Mouse (Mus musculus) embryonic facial prominence, embryonic 14.5 days (tissue): ENCODE results near the gene Stil. TPM values are rescaled to one million over a fixed set of nuclear protein-coding genes. Genes with fewer than 3 reads are reported as not detected.

Experiments used
- ATAC-seq: fragments of 200-750 bp; cut with Nextera tagmentation; 2 replicates; pipeline ENCODE4 v1.8.0; 2017; ENCODE audit warnings: low read depth, moderate number of reproducible peaks, moderate TSS enrichment
- DNase-seq: peaks from one replicate; pipeline ENCODE4 v3.0.0-alpha.2; 2015; ENCODE audit warnings: low spot score
- H3K27ac ChIP-seq: fragments of 300-500 bp; sonication (generic); replicated peaks from 2 replicates; pipeline ENCODE4 v1.5.1; 2014; ENCODE audit warnings: low read depth, mild to moderate bottlenecking, low read length, moderate library complexity
- H3K27me3 ChIP-seq: fragments of 300-500 bp; sonication (generic); replicated peaks from 2 replicates; pipeline ENCODE4 v1.6.1; 2014; ENCODE audit warnings: low read length; ENCODE audit not compliant: control insufficient read depth, insufficient read depth
- H3K36me3 ChIP-seq: fragments of 300-500 bp; sonication (generic); 2 replicates; pipeline ENCODE4 v1.6.1; 2014; ENCODE audit warnings: low read length, mixed read lengths; ENCODE audit not compliant: control insufficient read depth, insufficient read depth
- H3K4me1 ChIP-seq: fragments of 300-500 bp; sonication (generic); 2 replicates; pipeline ENCODE4 v1.6.1; 2014; ENCODE audit warnings: antibody characterized with exemption, low read length; ENCODE audit not compliant: control insufficient read depth, insufficient read depth
- H3K4me2 ChIP-seq: fragments of 300-500 bp; sonication (generic); 2 replicates; pipeline ENCODE4 v1.6.1; 2014; ENCODE audit warnings: low read depth, mild to moderate bottlenecking, low read length, moderate library complexity, mixed read lengths
- H3K4me3 ChIP-seq: fragments of 300-500 bp; sonication (generic); 2 replicates; pipeline ENCODE4 v1.5.1; 2014; ENCODE audit warnings: low read depth, mild to moderate bottlenecking, low read length
- H3K9ac ChIP-seq: fragments of 300-500 bp; sonication (generic); 2 replicates; pipeline ENCODE4 v1.6.1; 2014; ENCODE audit warnings: low read depth, mild to moderate bottlenecking, low read length, moderate library complexity, mixed read lengths
- H3K9me3 ChIP-seq: fragments of 300-500 bp; sonication (generic); 2 replicates; pipeline ENCODE4 v1.6.1; 2016; ENCODE audit warnings: low read length; ENCODE audit not compliant: control insufficient read depth
- whole genome bisulfite sequencing: fragments of 180-500 bp; shearing (Covaris S2); extraction: QIAGEN DNeasy Blood & Tissue Kit; methylation state at CpG from one replicate; pipeline ENCODE4 v1.1.7; 2014; 5-methylcytosine and 5-hydroxymethylcytosine counted together
- polyA plus RNA-seq: library from polyadenylated mRNA; unstranded; fragments of >200 nt; fragmentation: Nextera tagmentation; extraction: Ambion mirVana; gene quantifications from 2 replicates; pipeline ENCODE4 v1.2.1, GENCODE M21; 2014

Gene Stil
- polyA plus RNA-seq, 1 experiment from 2014 or later, result 11.8 TPM

GRCm38 (mm10) chr4:115079821-115080349, 79.9 kb downstream of the Stil start:
- Histone ChIP-seq H3K27ac (no peak overlapping the region), H3K4me1 (0 out of 2 replicates have a peak, but pooled peaks cover 6% of the 10 kb centered on the region), H3K36me3 (no peaks in the 10 kb centered on the region), H3K27me3 (no peaks in the 10 kb centered on the region), H3K4me3 (no peak overlapping the region), H3K9me3 (no peaks in the 10 kb centered on the region), H3K4me2 (no peak overlapping the region), H3K9ac (no peak overlapping the region)
- DNase-seq (no peak), ATAC-seq (no peak; the same call in 1 of the 2 replicates)
- 33% methylated on average over 4 of the region's 5 CpGs for WGBS

- no peak for DNase-seq
Observed at GRCm38 (mm10) chr4:115083031-115083430, 83.1 kb downstream of the Stil start.

GRCm38 (mm10) chr4:115085522-115086095, 85.7 kb downstream of the Stil start:
- Histone ChIP-seq H3K36me3 (no peaks in the 10 kb centered on the region), H3K9ac (no peak overlapping the region), H3K4me3 (no peak overlapping the region), H3K27me3 (peaks cover 13% of the 10 kb centered on the region; the same call in 1 of the 2 replicates), H3K9me3 (no peaks in the 10 kb centered on the region), H3K4me1 (no peaks in the 10 kb centered on the region), H3K4me2 (no peak overlapping the region), H3K27ac (no peak overlapping the region)
- 19% methylated on average over 6 of the region's 6 CpGs for WGBS
- no peak for DNase-seq
- 0 out of 2 replicates have a peak, but pooled peaks have one; percentile 38 for ATAC-seq

More at GRCm38 (mm10) chr4:115083031-115083430, 83.1 kb downstream of the Stil start:
- no peak for ATAC-seq
- H3K9me3 ChIP-seq, result no peaks in the 10 kb centered on the region
- H3K27ac ChIP-seq, result no peak overlapping the region
- no peak overlapping the region for H3K4me3 ChIP-seq
- no peaks in the 10 kb centered on the region for H3K36me3 ChIP-seq
- H3K4me2 ChIP-seq, result no peak overlapping the region
- H3K4me1 ChIP-seq, result 0 out of 2 replicates have a peak, but pooled peaks cover 6% of the 10 kb centered on the region
- peaks cover 10% of the 10 kb centered on the region; the same call in 1 of the 2 replicates for H3K27me3 ChIP-seq
- no peak overlapping the region for H3K9ac ChIP-seq
- WGBS, result 73% methylated on average over 3 of the region's 3 CpGs

- no peak for DNase-seq
- Histone ChIP-seq H3K4me3 (no peak overlapping the region), H3K27me3 (peaks cover 13% of the 10 kb centered on the region; the same call in 1 of the 2 replicates), H3K36me3 (no peaks in the 10 kb centered on the region), H3K9me3 (no peaks in the 10 kb centered on the region), H3K9ac (no peak overlapping the region), H3K4me2 (no peak overlapping the region), H3K27ac (no peak overlapping the region), H3K4me1 (no peaks in the 10 kb centered on the region)
- no peak for ATAC-seq
- 67% methylated on average over 4 of the region's 4 CpGs for WGBS
Observed at GRCm38 (mm10) chr4:115086257-115086656, 86.3 kb downstream of the Stil start.

- Histone ChIP-seq H3K36me3 (no peaks in the 10 kb centered on the region), H3K27ac (no peak overlapping the region), H3K9me3 (no peaks in the 10 kb centered on the region), H3K4me1 (no peaks in the 10 kb centered on the region), H3K4me3 (no peak overlapping the region), H3K4me2 (no peak overlapping the region), H3K27me3 (peaks cover 13% of the 10 kb centered on the region; the same call in 1 of the 2 replicates), H3K9ac (no peak overlapping the region)
- DNase-seq (no peak), ATAC-seq (no peak)
- 64% methylated on average over 3 of the region's 3 CpGs for WGBS
Observed at GRCm38 (mm10) chr4:115086763-115087415, 86.9 kb downstream of the Stil start.

GRCm38 (mm10) chr4:115088611-115089338, 88.8 kb downstream of the Stil start, which contains the start of gene Pdzk1ip1:
Gene Pdzk1ip1 (plus strand): TSS chr4:115088708.
- H3K9ac ChIP-seq, result no peak within 1 kb of the TSS
- no peak within 1 kb of the TSS for H3K4me3 ChIP-seq
- H3K9me3 ChIP-seq, result no peaks in the 10 kb centered on the region
- H3K27ac ChIP-seq, result no peak within 1 kb of the TSS
- ATAC-seq (0 out of 2 replicates have a peak, but pooled peaks have one; percentile 30), DNase-seq (peak; percentile 16)
- H3K36me3 ChIP-seq, result no peaks in the 10 kb centered on the region
- WGBS, result 20% methylated on average over 11 of the region's 11 CpGs
- H3K27me3 ChIP-seq, result peaks cover 17% of the 10 kb centered on the region; the same call in 1 of the 2 replicates
- 0 out of 2 replicates have a peak within 1 kb of the TSS, but pooled peaks have one; percentile 1 for H3K4me2 ChIP-seq
- H3K4me1 ChIP-seq, result no peaks in the 10 kb centered on the region

- H3K27ac ChIP-seq, result no peak overlapping the region
- 67% methylated on average over 2 of the region's 2 CpGs for WGBS
- peaks cover 32% of the 10 kb centered on the region for H3K27me3 ChIP-seq
Observed at GRCm38 (mm10) chr4:115090592-115090991, 90.6 kb downstream of the Stil start.

GRCm38 (mm10) chr4:115091806-115092205, 91.8 kb downstream of the Stil start:
- H3K27me3 ChIP-seq, result peaks cover 43% of the 10 kb centered on the region
- H3K4me3 ChIP-seq, result no peak overlapping the region
- WGBS, result 75% methylated on average over 3 of the region's 3 CpGs
- DNase-seq (no peak), ATAC-seq (no peak)
- no peaks in the 10 kb centered on the region for H3K36me3 ChIP-seq
- no peak overlapping the region for H3K9ac ChIP-seq
- no peak overlapping the region for H3K4me2 ChIP-seq
- H3K9me3 ChIP-seq, result no peaks in the 10 kb centered on the region
- H3K27ac ChIP-seq, result no peak overlapping the region
- peaks cover 9% of the 10 kb centered on the region; the same call in 1 of the 2 replicates for H3K4me1 ChIP-seq

More at GRCm38 (mm10) chr4:115090592-115090991, 90.6 kb downstream of the Stil start:
- Histone ChIP-seq H3K9me3 (no peaks in the 10 kb centered on the region), H3K4me1 (peaks cover under 1% of the 10 kb centered on the region; the same call in 1 of the 2 replicates), H3K4me3 (no peak overlapping the region), H3K36me3 (no peaks in the 10 kb centered on the region), H3K9ac (no peak overlapping the region), H3K4me2 (no peak overlapping the region)
- ATAC-seq (no peak), DNase-seq (peak; percentile 11)
